Mouse (Mus musculus) embryonic facial prominence, embryonic 12.5 days (tissue): ENCODE data around the gene Aox4. TPM values are rescaled to one million over a fixed set of nuclear protein-coding genes. Genes with fewer than 3 reads are reported as not detected.

ENCODE experiments used
- ATAC-seq: fragments of 200-750 bp; cut with Nextera tagmentation; 2 replicates; pipeline ENCODE4 v1.8.0; 2017; ENCODE audit not compliant: insufficient number of reproducible peaks, insufficient read depth, low FRiP score, low TSS enrichment
- H3K27ac ChIP-seq: fragments of 300-500 bp; sonication (generic); 2 replicates; pipeline ENCODE4 v1.5.1; 2016; ENCODE audit warnings: mild to moderate bottlenecking
- H3K27me3 ChIP-seq: fragments of 300-500 bp; sonication (generic); 2 replicates; pipeline ENCODE4 v1.6.1; 2016; ENCODE audit warnings: mild to moderate bottlenecking, moderate library complexity
- H3K36me3 ChIP-seq: fragments of 300-500 bp; sonication (generic); 2 replicates; pipeline ENCODE4 v1.6.1; 2016; ENCODE audit warnings: mild to moderate bottlenecking
- H3K4me1 ChIP-seq: fragments of 300-500 bp; sonication (generic); 2 replicates; pipeline ENCODE4 v1.6.1; 2016
- H3K4me2 ChIP-seq: fragments of 300-500 bp; sonication (generic); replicated peaks from 2 replicates; pipeline ENCODE4 v1.6.1; 2016; ENCODE audit warnings: mild to moderate bottlenecking, moderate library complexity
- H3K4me3 ChIP-seq: fragments of 300-500 bp; sonication (generic); 2 replicates; pipeline ENCODE4 v1.5.1; 2016; ENCODE audit warnings: mild to moderate bottlenecking
- H3K9ac ChIP-seq: fragments of 300-500 bp; sonication (generic); 2 replicates; pipeline ENCODE4 v1.6.1; 2016; ENCODE audit warnings: mild to moderate bottlenecking, moderate library complexity
- H3K9me3 ChIP-seq: fragments of 300-500 bp; sonication (generic); 2 replicates; pipeline ENCODE4 v1.6.1; 2016; ENCODE audit warnings: mild to moderate bottlenecking, moderate library complexity
- WGBS: fragments of 180-500 bp; shearing (Covaris S2); methylation state at CpG from one replicate; pipeline ENCODE4 v1.1.7; 2016; 5-methylcytosine and 5-hydroxymethylcytosine counted together
- polyA plus RNA-seq: library from polyadenylated mRNA; unstranded; fragments of >200 nt; fragmentation: Nextera tagmentation; extraction: Ambion mirVana; gene quantifications from 2 replicates; pipeline ENCODE4 v1.2.1, GENCODE M21; 2016

Aox4 gene
- polyA plus RNA-seq, 1 experiment from 2014 or later = 0.14 TPM

DNA sequence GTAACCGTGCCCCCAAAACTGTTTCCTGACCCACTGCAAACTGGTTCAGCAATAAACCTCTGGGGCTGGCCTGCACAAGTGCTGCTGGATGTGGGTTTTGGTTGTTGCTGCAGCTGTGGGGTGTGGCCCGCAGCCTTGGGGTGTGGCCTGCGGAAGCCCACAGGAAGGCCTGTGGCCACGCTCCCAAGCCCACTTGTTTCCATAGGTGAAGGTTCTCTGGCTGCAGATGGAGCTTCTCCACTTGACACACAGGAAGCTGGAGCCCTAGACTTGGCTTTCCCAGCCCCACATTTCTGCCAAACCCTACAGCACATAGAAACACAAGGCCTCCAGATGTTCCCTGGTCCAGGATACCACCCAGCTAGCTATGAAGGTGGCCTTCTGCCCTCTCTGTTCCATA is 93.5 kb downstream of the Aox4 start:
- WGBS = 79% methylated on average over 4 of the region's 4 CpGs
- Histone ChIP-seq H3K4me2 (no peak overlapping the region), H3K4me3 (no peak overlapping the region), H3K27me3 (no peaks in the 10 kb centered on the region), H3K36me3 (no peaks in the 10 kb centered on the region), H3K4me1 (0 out of 2 replicates have a peak, but pooled peaks cover 7% of the 10 kb centered on the region), H3K9ac (no peak overlapping the region), H3K9me3 (no peaks in the 10 kb centered on the region), H3K27ac (no peak overlapping the region)
- ATAC-seq = no peak

DNA sequence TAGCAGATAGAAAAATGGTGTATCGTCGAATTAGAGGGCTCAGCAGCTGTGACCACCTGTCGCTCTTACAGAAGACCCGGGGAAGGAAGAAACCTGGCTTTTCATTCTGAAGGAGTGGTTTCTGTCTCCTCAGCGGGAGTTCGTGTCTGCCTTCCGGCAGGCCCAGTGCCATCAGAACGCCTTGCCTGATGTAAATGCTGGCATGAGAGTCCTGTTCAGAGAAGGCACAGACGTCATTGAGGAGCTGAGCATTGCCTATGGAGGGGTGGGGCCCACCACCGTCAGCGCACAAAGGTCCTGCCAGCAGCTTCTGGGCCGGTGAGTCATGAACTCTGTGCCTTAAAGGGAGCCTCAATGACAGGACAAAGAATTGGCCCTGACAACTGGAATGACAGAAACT is 94.1 kb downstream of the Aox4 start:
- Histone ChIP-seq H3K27ac (no peak overlapping the region), H3K4me1 (0 out of 2 replicates have a peak, but pooled peaks cover 7% of the 10 kb centered on the region), H3K9me3 (no peaks in the 10 kb centered on the region), H3K4me3 (no peak overlapping the region), H3K4me2 (no peak overlapping the region), H3K27me3 (no peaks in the 10 kb centered on the region), H3K9ac (no peak overlapping the region), H3K36me3 (no peaks in the 10 kb centered on the region)
- no peak for ATAC-seq
- WGBS = 63% methylated on average over 12 of the region's 12 CpGs

GRCm38 (mm10) chr1:58307181-58307580 is 97.0 kb downstream of the Aox4 start:
- Histone ChIP-seq H3K4me1 (0 out of 2 replicates have a peak, but pooled peaks cover 7% of the 10 kb centered on the region), H3K27me3 (no peaks in the 10 kb centered on the region), H3K4me2 (no peak overlapping the region), H3K9ac (no peak overlapping the region), H3K4me3 (no peak overlapping the region), H3K9me3 (no peaks in the 10 kb centered on the region), H3K36me3 (no peaks in the 10 kb centered on the region), H3K27ac (no peak overlapping the region)
- WGBS = 70% methylated on average over 8 of the region's 8 CpGs
- ATAC-seq = no peak

DNA sequence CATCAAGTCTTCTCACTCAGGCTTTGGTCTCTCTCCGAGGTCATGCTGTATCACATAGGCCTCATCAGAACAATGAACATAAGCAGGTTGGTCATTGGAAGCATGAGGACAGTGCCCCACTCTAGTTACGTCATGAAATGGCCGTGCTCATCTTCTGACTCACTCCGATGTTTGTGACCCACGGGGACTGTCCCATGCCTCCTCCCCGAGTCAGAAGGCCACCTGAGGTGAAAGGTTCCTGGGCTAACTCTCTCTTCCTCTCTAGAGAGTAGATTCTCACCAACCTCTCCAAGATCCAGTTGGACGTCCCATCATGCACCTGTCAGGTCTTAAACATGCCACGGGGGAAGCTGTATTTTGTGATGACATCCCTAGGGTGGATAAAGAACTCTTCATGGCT is 98.4 kb downstream of the Aox4 start:
- Histone ChIP-seq H3K4me1 (0 out of 2 replicates have a peak, but pooled peaks cover 4% of the 10 kb centered on the region), H3K27me3 (no peaks in the 10 kb centered on the region), H3K9ac (no peak overlapping the region), H3K36me3 (no peaks in the 10 kb centered on the region), H3K4me3 (no peak overlapping the region), H3K27ac (no peak overlapping the region), H3K4me2 (no peak overlapping the region), H3K9me3 (no peaks in the 10 kb centered on the region)
- ATAC-seq = no peak
- WGBS = 87% methylated on average over 8 of the region's 8 CpGs

DNA sequence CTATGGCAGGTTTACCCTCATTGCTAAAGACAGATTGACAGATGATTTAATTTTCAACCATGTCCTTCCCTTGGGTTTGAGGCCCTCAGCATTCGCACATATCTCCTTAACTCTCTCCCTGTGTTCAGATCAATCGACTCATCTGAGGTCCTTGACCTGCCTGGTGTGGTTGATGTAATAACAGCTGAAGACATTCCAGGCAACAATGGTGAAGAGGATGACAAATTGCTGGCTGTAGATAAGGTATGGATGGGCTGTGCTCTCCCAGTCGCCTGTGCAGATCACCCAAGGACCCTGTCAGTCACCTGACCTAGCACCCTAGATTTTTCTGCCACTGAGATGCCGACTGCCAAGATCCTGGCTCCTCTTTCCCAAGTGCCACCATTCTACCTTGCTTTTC is 99.7 kb downstream of the Aox4 start:
- Histone ChIP-seq H3K9me3 (no peaks in the 10 kb centered on the region), H3K27me3 (no peaks in the 10 kb centered on the region), H3K9ac (no peak overlapping the region), H3K4me1 (no peaks in the 10 kb centered on the region), H3K27ac (no peak overlapping the region), H3K4me3 (no peak overlapping the region), H3K36me3 (no peaks in the 10 kb centered on the region), H3K4me2 (no peak overlapping the region)
- no peak for ATAC-seq
- WGBS = 82% methylated on average over 4 of the region's 4 CpGs

- WGBS = 83% methylated on average over 7 of the region's 7 CpGs
- Histone ChIP-seq H3K4me2 (no peak overlapping the region), H3K27me3 (no peaks in the 10 kb centered on the region), H3K4me3 (no peak overlapping the region), H3K9me3 (no peaks in the 10 kb centered on the region), H3K9ac (no peak overlapping the region), H3K4me1 (no peaks in the 10 kb centered on the region), H3K36me3 (no peaks in the 10 kb centered on the region), H3K27ac (no peak overlapping the region)
- no peak for ATAC-seq
Observed at GRCm38 (mm10) chr1:58311221-58311864, 101.1 kb downstream of the Aox4 start.

DNA sequence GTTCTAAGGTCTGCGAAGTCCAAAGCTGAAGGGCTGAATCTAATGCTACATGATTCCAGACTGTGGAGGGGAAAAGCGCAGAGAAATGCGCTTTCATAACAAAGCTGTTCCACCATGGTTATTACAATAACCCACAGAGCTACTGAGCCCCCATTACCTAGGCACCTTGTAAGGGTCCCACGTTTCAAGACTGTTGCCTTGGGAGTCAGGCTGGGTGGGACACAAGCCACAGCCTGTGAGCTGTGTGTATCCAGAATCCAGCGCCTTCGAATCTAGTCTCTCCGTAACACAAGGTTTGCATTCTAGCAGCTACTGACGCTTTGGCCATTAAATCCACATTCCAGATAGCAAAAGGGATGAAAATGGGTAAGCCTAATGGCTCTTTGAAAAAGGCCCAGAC is 103.0 kb downstream of the Aox4 start:
- Histone ChIP-seq H3K9ac (no peak overlapping the region), H3K9me3 (no peaks in the 10 kb centered on the region), H3K36me3 (no peaks in the 10 kb centered on the region), H3K4me3 (no peak overlapping the region), H3K4me2 (no peak overlapping the region), H3K4me1 (no peaks in the 10 kb centered on the region), H3K27ac (no peak overlapping the region), H3K27me3 (no peaks in the 10 kb centered on the region)
- ATAC-seq = no peak
- WGBS = 88% methylated on average over 8 of the region's 8 CpGs

DNA sequence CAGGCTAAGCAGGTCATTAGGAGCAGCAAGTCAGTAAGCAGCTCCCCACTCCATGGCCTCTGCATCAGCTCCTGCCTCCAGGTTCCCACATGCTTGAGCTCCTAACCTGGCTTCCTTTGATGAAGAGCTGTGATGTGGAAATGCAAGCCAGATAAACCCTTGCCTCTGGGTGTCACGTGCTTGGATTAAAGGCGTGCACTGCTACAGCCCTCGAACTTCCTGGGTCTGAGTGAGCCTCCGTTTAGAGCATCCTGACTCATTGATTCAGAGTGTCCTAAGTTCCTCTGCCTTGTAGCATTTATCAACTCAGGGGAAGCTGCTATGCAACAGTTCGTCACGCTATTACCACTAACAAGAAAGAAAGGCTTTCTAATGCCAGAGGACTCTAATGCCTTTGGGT is 105.3 kb downstream of the Aox4 start:
- ATAC-seq = no peak
- WGBS = 70% methylated on average over 6 of the region's 6 CpGs
- no peaks in the 10 kb centered on the region for H3K4me1 ChIP-seq

More for the DNA sequence above, 105.3 kb downstream of the Aox4 start:
- Histone ChIP-seq H3K27ac (no peak overlapping the region), H3K4me2 (no peak overlapping the region), H3K9me3 (no peaks in the 10 kb centered on the region), H3K4me3 (no peak overlapping the region), H3K9ac (no peak overlapping the region), H3K27me3 (no peaks in the 10 kb centered on the region), H3K36me3 (no peaks in the 10 kb centered on the region)

Other genes with a start within 250 kb of the Aox4 start
- 22.4 and 24.2 TPM in 2 replicates for gene Sgo2a, start 214.4 kb upstream of the Aox4 start, polyA plus RNA-seq
- gene Kctd18, start 191.4 kb upstream of the Aox4 start, polyA plus RNA-seq = 24.8 and 26.1 TPM in 2 replicates
- 0.10 and 0.13 TPM in 2 replicates for gene Aox1, start 180.5 kb upstream of the Aox4 start, polyA plus RNA-seq
- gene Aox3, start 97.3 kb upstream of the Aox4 start, polyA plus RNA-seq = 0.43 and 0.95 TPM in 2 replicates
- 0.09 and 0.15 TPM in 2 replicates for gene Aox2, start 67.9 kb downstream of the Aox4 start, polyA plus RNA-seq
- 374 and 417 TPM in 2 replicates for gene Bzw1, start 182.5 kb downstream of the Aox4 start, polyA plus RNA-seq
- gene Clk1, start 213.7 kb downstream of the Aox4 start, polyA plus RNA-seq = 222 and 233 TPM in 2 replicates
- 56.0 and 56.8 TPM in 2 replicates for gene Nif3l1, start 234.8 kb downstream of the Aox4 start, polyA plus RNA-seq
- 53.4 and 59.4 TPM in 2 replicates for gene Ppil3, start 235.1 kb downstream of the Aox4 start, polyA plus RNA-seq